Comparison of ENCODE assay signal across 27 mouse cellular contexts in the genomic region with DNA sequence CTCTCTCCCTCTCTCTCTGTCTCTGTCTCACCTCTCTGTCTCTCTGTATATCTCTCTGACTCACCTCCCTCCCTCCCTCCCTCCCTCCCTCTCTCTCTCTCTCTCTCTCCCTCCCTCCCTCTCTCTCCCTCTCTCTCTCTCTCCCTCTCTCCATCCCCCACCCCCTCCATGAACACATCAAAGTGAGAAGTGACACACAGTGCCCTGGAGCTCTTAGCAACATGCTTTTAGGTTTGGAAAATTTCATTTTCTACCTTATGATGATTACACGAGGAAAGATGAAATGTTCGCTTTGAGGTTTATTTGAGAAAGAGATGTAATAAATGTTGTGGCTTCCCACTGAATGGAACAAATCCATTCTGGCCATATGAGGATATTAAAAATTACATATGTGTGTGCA.
DNase-seq lines count a peak whose midpoint lies in the region; ATAC-seq and TF ChIP-seq lines count a peak whose summit lies in the region.
"Had no signal": no experiment of that assay in that cellular context is flagged by ENCODE, and none has a peak within 500 bp of the region (broad histone marks: within the 10 kb centered on the region; RNA-seq: fewer than 3 reads in every experiment).

No protein-coding gene starts in this region.

- no peak overlapping the region for H3K4me3 ChIP-seq in forebrain, embryonic 15.5 days
- no peak overlapping the region for H3K4me3 ChIP-seq in forebrain, embryonic 16.5 days (replicated peaks; ENCODE audit: low read length)
- no peak overlapping the region for H3K4me3 ChIP-seq in left cerebral cortex, adult 2 months
- no peak overlapping the region for H3K4me3 ChIP-seq in midbrain, embryonic 15.5 days
- no peak overlapping the region for H3K4me3 ChIP-seq in neural tube, embryonic 15.5 days (replicated peaks)
- H3K4me3 ChIP-seq: embryonic facial prominence, embryonic 15.5 days; heart, embryonic 10.5 days; heart, embryonic 15.5 days; intestine, embryonic 15.5 days; limb, embryonic 10.5 days; limb, embryonic 15.5 days; liver, embryonic 13.5 days; megakaryocyte, embryonic 14.5 days had no signal

- no peak for DNase-seq in left cerebral cortex, adult 2 months (ENCODE audit: extremely low spot score in 1 of 2, low spot score in 2 of 2)
- no peak for DNase-seq in left cerebral cortex, postnatal 10 days (ENCODE audit: extremely low spot score in 1 of 2, low spot score in 2 of 2)
- DNase-seq in left cerebral cortex, adult 8-10 months (ENCODE audit: low spot score in 2 of 2) = no peak
- DNase-seq: adrenal gland, postnatal 14 days; cerebellum, adult 11-12 months; gastrocnemius, postnatal 25 days; liver, embryonic 13.5 days; lung, adult 18-20 months; lung, postnatal 4 days; right cerebral cortex, adult 18-20 months; thymus, adult 2 months; thymus, postnatal 36 days had no signal

- peaks cover 30% of the 10 kb centered on the region for H3K4me1 ChIP-seq in forebrain, embryonic 15.5 days
- peaks cover 18% of the 10 kb centered on the region for H3K4me1 ChIP-seq in forebrain, embryonic 16.5 days (replicated peaks; ENCODE audit: control insufficient read depth, insufficient read depth, low read length)
- peaks cover 23% of the 10 kb centered on the region for H3K4me1 ChIP-seq in midbrain, embryonic 15.5 days
- peaks cover 11% of the 10 kb centered on the region for H3K4me1 ChIP-seq in neural tube, embryonic 15.5 days
- H3K4me1 ChIP-seq: heart, embryonic 10.5 days; heart, embryonic 15.5 days; intestine, embryonic 15.5 days; liver, embryonic 13.5 days; megakaryocyte, embryonic 14.5 days had no signal

- H3K27me3 ChIP-seq in forebrain, embryonic 15.5 days = no peaks in the 10 kb centered on the region
- H3K27me3 ChIP-seq in forebrain, embryonic 16.5 days (replicated peaks; ENCODE audit: control insufficient read depth, insufficient read depth, low read length) = no peaks in the 10 kb centered on the region
- no peaks in the 10 kb centered on the region for H3K27me3 ChIP-seq in midbrain, embryonic 15.5 days (replicated peaks)
- H3K27me3 ChIP-seq in neural tube, embryonic 15.5 days (replicated peaks) = no peaks in the 10 kb centered on the region
- H3K27me3 ChIP-seq: embryonic facial prominence, embryonic 15.5 days; heart, embryonic 15.5 days; intestine, embryonic 15.5 days; limb, embryonic 15.5 days; liver, embryonic 13.5 days; megakaryocyte, embryonic 14.5 days had no signal

- H3K4me2 ChIP-seq in forebrain, embryonic 15.5 days (replicated peaks) = no peak overlapping the region
- no peak overlapping the region for H3K4me2 ChIP-seq in forebrain, embryonic 16.5 days (ENCODE audit: low read length)
- H3K4me2 ChIP-seq in midbrain, embryonic 15.5 days = no peak overlapping the region
- H3K4me2 ChIP-seq in neural tube, embryonic 15.5 days = no peak overlapping the region
- H3K4me2 ChIP-seq: embryonic facial prominence, embryonic 15.5 days; heart, embryonic 15.5 days; intestine, embryonic 15.5 days; limb, embryonic 15.5 days; liver, embryonic 13.5 days had no signal

- TF ChIP-seq CTCF in left cerebral cortex, adult 2 months (IDR thresholded peaks at IDR 0.05) = no peak

- H3K9ac ChIP-seq in forebrain, embryonic 15.5 days (replicated peaks) = no peak overlapping the region
- H3K9ac ChIP-seq in forebrain, embryonic 16.5 days (replicated peaks; ENCODE audit: low read depth, low read length) = no peak overlapping the region
- H3K9ac ChIP-seq in midbrain, embryonic 15.5 days = no peak overlapping the region
- H3K9ac ChIP-seq in neural tube, embryonic 15.5 days (replicated peaks) = no peak overlapping the region
- H3K9ac ChIP-seq: embryonic facial prominence, embryonic 15.5 days; heart, embryonic 15.5 days; intestine, embryonic 15.5 days; limb, embryonic 15.5 days; liver, embryonic 13.5 days had no signal

- H3K9me3 ChIP-seq in forebrain, embryonic 15.5 days = no peaks in the 10 kb centered on the region
- H3K9me3 ChIP-seq in forebrain, embryonic 16.5 days (ENCODE audit: control insufficient read depth, low read length) = peaks cover 5% of the 10 kb centered on the region
- H3K9me3 ChIP-seq in midbrain, embryonic 15.5 days = 0 out of 2 replicates have a peak, but pooled peaks cover 5% of the 10 kb centered on the region
- no peaks in the 10 kb centered on the region for H3K9me3 ChIP-seq in neural tube, embryonic 15.5 days (replicated peaks)
- H3K9me3 ChIP-seq: embryonic facial prominence, embryonic 15.5 days; heart, embryonic 10.5 days; heart, embryonic 15.5 days; intestine, embryonic 15.5 days; limb, embryonic 10.5 days; limb, embryonic 15.5 days; liver, embryonic 13.5 days had no signal

- H3K36me3 ChIP-seq in forebrain, embryonic 15.5 days = no peaks in the 10 kb centered on the region
- H3K36me3 ChIP-seq in forebrain, embryonic 16.5 days (ENCODE audit: control insufficient read depth, insufficient read depth) = no peaks in the 10 kb centered on the region
- H3K36me3 ChIP-seq in midbrain, embryonic 15.5 days (replicated peaks) = no peaks in the 10 kb centered on the region
- H3K36me3 ChIP-seq in neural tube, embryonic 15.5 days = no peaks in the 10 kb centered on the region
- H3K36me3 ChIP-seq: embryonic facial prominence, embryonic 15.5 days; heart, embryonic 10.5 days; heart, embryonic 15.5 days; intestine, embryonic 15.5 days; limb, embryonic 10.5 days; limb, embryonic 15.5 days; liver, embryonic 13.5 days had no signal

- no peak for ATAC-seq in forebrain, embryonic 15.5 days (replicated peaks)
- no peak; the same call in 1 of the 2 replicates for ATAC-seq in forebrain, embryonic 16.5 days
- peak; percentile 37; the same call in 1 of the 2 replicates for ATAC-seq in midbrain, embryonic 15.5 days (replicated peaks)
- 0 out of 2 replicates have a peak, but pooled peaks have one; percentile 51 for ATAC-seq in neural tube, embryonic 15.5 days (ENCODE audit: low FRiP score)
- ATAC-seq: CD4-positive, CD25-positive, alpha-beta regulatory T cell, adult 4 months; intestine, embryonic 15.5 days; lung, postnatal 0 days had no signal

- intact Hi-C loops in left cerebral cortex, adult 2 months (cut with DNase I) = no loop called here
- intact Hi-C loops in left cerebral cortex, postnatal 10 days (cut with DNase I) = no loop called here

- WGBS in forebrain, embryonic 15.5 days = 66% methylated on average over 2 of the region's 2 CpGs
- WGBS in forebrain, embryonic 16.5 days = 64% methylated on average over 2 of the region's 2 CpGs
- WGBS in midbrain, embryonic 15.5 days = 62% methylated on average over 2 of the region's 2 CpGs
- WGBS in neural tube, embryonic 15.5 days = 55% methylated on average over 2 of the region's 2 CpGs

- H3K27ac ChIP-seq in forebrain, embryonic 15.5 days (replicated peaks) = 0 out of 2 replicates have a peak overlapping the region, but pooled peaks have one; percentile 63
- no peak overlapping the region; the same call in 1 of the 2 replicates for H3K27ac ChIP-seq in forebrain, embryonic 16.5 days (ENCODE audit: low read length)
- H3K27ac ChIP-seq in left cerebral cortex, adult 2 months = peak overlapping the region; percentile 36; the same call in 1 of the 2 replicates
- H3K27ac ChIP-seq in midbrain, embryonic 15.5 days = peak overlapping the region; percentile 68
- peak overlapping the region; percentile 67; the same call in 1 of the 2 replicates for H3K27ac ChIP-seq in neural tube, embryonic 15.5 days (replicated peaks)
- H3K27ac ChIP-seq: heart, embryonic 10.5 days; heart, embryonic 15.5 days; hindbrain, postnatal 0 days; intestine, embryonic 15.5 days; limb, embryonic 10.5 days; limb, embryonic 15.5 days; liver, embryonic 13.5 days; stomach, postnatal 0 days had no signal

Comparison
In these comparisons a context has a peak if more than half of its experiments do, and no peak if none do; other contexts are left out.
1. ATAC-seq: peak in midbrain, embryonic 15.5 days (single experiment) and neural tube, embryonic 15.5 days (single experiment); none in forebrain, embryonic 15.5 days (single experiment) and forebrain, embryonic 16.5 days (single experiment).